8 mouse cellular contexts compared by ENCODE assay signal in the genomic region with DNA sequence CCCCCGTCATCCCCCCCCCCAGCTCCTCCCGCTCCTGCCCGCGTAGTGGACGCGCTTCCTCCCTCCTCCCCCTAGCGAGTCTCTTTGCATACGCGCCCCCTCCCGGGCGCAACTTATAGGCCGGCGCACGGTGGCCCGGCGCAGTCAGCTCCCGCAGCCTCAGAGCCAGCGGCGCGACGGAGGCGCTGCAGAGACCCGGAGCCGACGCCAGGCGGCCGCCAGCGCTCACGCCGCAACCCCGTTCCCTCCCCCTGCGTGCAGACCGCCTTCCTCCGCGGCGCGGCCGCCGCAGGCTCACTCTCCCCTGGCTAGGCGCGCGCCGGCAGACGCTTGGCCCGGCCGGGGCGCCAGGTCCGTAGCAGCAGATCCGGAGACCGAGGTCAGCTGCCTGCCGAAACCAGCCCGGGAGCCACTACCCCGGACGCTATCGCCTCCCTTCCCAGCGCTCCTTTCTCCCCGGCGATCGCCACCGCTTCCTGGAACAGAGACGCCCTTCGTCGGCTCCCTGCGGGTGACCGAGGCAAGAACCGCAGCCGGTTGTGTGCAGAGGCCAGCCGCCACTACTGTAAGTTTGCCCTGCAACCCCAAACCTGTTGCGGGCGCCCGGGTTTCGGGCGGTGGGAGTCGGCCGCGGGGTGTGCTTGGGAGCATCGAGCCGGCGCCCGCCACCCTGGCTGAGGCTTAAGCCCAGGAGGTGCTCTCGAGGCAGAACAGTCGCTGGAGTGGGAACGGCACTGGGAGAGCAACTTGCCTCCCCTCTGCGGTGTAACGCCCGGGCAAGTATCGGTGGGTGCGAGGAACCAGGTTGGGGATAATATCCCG. TPM values are rescaled to one million over a fixed set of nuclear protein-coding genes. Genes with fewer than 3 reads are reported as not detected.
DNase-seq lines count a peak whose midpoint lies in the region; ATAC-seq and TF ChIP-seq lines count a peak whose summit lies in the region.

A gene (plus strand): TSS at position 141 of the 822 bp plus-strand sequence.

- peak within 1 kb of the TSS; percentile 87 for H3K4me3 ChIP-seq in heart, embryonic 13.5 days
- H3K4me3 ChIP-seq in kidney, postnatal 0 days (replicated peaks; ENCODE audit: low read depth, low read length), result peak within 1 kb of the TSS; percentile 77
- H3K4me3 ChIP-seq in liver, embryonic 12.5 days, result peak within 1 kb of the TSS; percentile 71
- H3K4me3 ChIP-seq in stomach, embryonic 15.5 days (replicated peaks), result peak within 1 kb of the TSS; percentile 71

- peaks cover 69% of the 10 kb centered on the region for H3K4me1 ChIP-seq in heart, embryonic 13.5 days
- peaks cover 19% of the 10 kb centered on the region for H3K4me1 ChIP-seq in kidney, postnatal 0 days (replicated peaks; ENCODE audit: insufficient read depth, low read length)
- H3K4me1 ChIP-seq in liver, embryonic 12.5 days, result peaks cover 60% of the 10 kb centered on the region
- peaks cover 27% of the 10 kb centered on the region for H3K4me1 ChIP-seq in stomach, embryonic 15.5 days

- peak within 1 kb of the TSS; percentile 92 for H3K27ac ChIP-seq in heart, embryonic 13.5 days (replicated peaks)
- H3K27ac ChIP-seq in kidney, postnatal 0 days, result peak within 1 kb of the TSS; percentile 88
- peak within 1 kb of the TSS; percentile 80 for H3K27ac ChIP-seq in liver, embryonic 12.5 days
- H3K27ac ChIP-seq in stomach, embryonic 15.5 days, result peak within 1 kb of the TSS; percentile 93

- peak; percentile 95 for DNase-seq in CD4-positive, CD25-positive, alpha-beta regulatory T cell, adult 2 months (ENCODE audit: low read depth, low spot score)
- DNase-seq in brain, embryonic 18.5 days (ENCODE audit: low read depth, low spot score), result peak; percentile 88
- peak; percentile 85 for DNase-seq in fibroblast of lung, adult 2 months (ENCODE audit: low read depth)
- peak; percentile 97 for DNase-seq in kidney, postnatal 0 days (ENCODE audit: low spot score)
- peak; percentile 96 for DNase-seq in naive thymus-derived CD4-positive, alpha-beta T cell, adult 2 months (ENCODE audit: low read depth)

- under 1% methylated on average over 74 of the region's 89 CpGs for WGBS in heart, embryonic 13.5 days
- whole genome bisulfite sequencing in kidney, postnatal 0 days, result under 1% methylated on average over 80 of the region's 89 CpGs
- under 1% methylated on average over 88 of the region's 89 CpGs for WGBS in liver, embryonic 12.5 days (ENCODE audit: insufficient replicate concordance)
- under 1% methylated on average over 77 of the region's 89 CpGs for WGBS in stomach, embryonic 15.5 days

- peak within 1 kb of the TSS; percentile 85 for H3K4me2 ChIP-seq in heart, embryonic 13.5 days
- peak within 1 kb of the TSS; percentile 75 for H3K4me2 ChIP-seq in kidney, postnatal 0 days (ENCODE audit: low read length)
- peak within 1 kb of the TSS; percentile 89 for H3K4me2 ChIP-seq in liver, embryonic 12.5 days
- H3K4me2 ChIP-seq in stomach, embryonic 15.5 days, result peak within 1 kb of the TSS; percentile 83

- ATAC-seq in heart, embryonic 13.5 days (ENCODE audit: extremely low read depth, insufficient number of reproducible peaks, low FRiP score, low TSS enrichment), result peak; percentile 75
- peak; percentile 91 for ATAC-seq in kidney, postnatal 0 days (replicated peaks; ENCODE audit: low FRiP score, low read depth)
- ATAC-seq in liver, embryonic 12.5 days, result peak; percentile 88
- ATAC-seq in stomach, embryonic 15.5 days (ENCODE audit: insufficient read depth, low FRiP score, low read depth), result peak; percentile 93

- peaks cover 14% of the 10 kb centered on the region for H3K36me3 ChIP-seq in heart, embryonic 13.5 days
- H3K36me3 ChIP-seq in kidney, postnatal 0 days (ENCODE audit: insufficient read depth, low read length), result 0 out of 2 replicates have a peak, but pooled peaks cover 8% of the 10 kb centered on the region
- H3K36me3 ChIP-seq in liver, embryonic 12.5 days, result peaks cover 14% of the 10 kb centered on the region
- peaks cover 14% of the 10 kb centered on the region for H3K36me3 ChIP-seq in stomach, embryonic 15.5 days

- peak within 1 kb of the TSS; percentile 95 for H3K9ac ChIP-seq in heart, embryonic 13.5 days
- peak within 1 kb of the TSS; percentile 75 for H3K9ac ChIP-seq in kidney, postnatal 0 days (ENCODE audit: low read depth, low read length)
- peak within 1 kb of the TSS; percentile 75 for H3K9ac ChIP-seq in liver, embryonic 12.5 days
- H3K9ac ChIP-seq in stomach, embryonic 15.5 days, result peak within 1 kb of the TSS; percentile 87

- peak; percentile 76 for TF ChIP-seq CTCF in kidney, postnatal 0 days (IDR thresholded peaks at IDR 0.05; ENCODE audit: low read depth)

- no peaks in the 10 kb centered on the region for H3K27me3 ChIP-seq in heart, embryonic 13.5 days (replicated peaks)
- H3K27me3 ChIP-seq in kidney, postnatal 0 days (ENCODE audit: insufficient read depth, low read length), result no peaks in the 10 kb centered on the region
- H3K27me3 ChIP-seq in liver, embryonic 12.5 days (replicated peaks), result peaks cover 43% of the 10 kb centered on the region
- no peaks in the 10 kb centered on the region for H3K27me3 ChIP-seq in stomach, embryonic 15.5 days (replicated peaks)

- no peaks in the 10 kb centered on the region for H3K9me3 ChIP-seq in heart, embryonic 13.5 days
- no peaks in the 10 kb centered on the region for H3K9me3 ChIP-seq in kidney, postnatal 0 days (replicated peaks; ENCODE audit: low read length)
- no peaks in the 10 kb centered on the region for H3K9me3 ChIP-seq in liver, embryonic 12.5 days (replicated peaks)
- no peaks in the 10 kb centered on the region for H3K9me3 ChIP-seq in stomach, embryonic 15.5 days

RNA-seq across cellular contexts. Expression of the gene that starts here (rescaled TPM):
- polyA plus RNA-seq in heart, embryonic 13.5 days (2015; fragmentation: Nextera tagmentation; extraction: Ambion mirVana), result 4.0 TPM in 2 replicates
- 8.1 and 9.2 TPM in 2 replicates for polyA plus RNA-seq in kidney, postnatal 0 days (2015; fragmentation: Nextera tagmentation; extraction: Ambion mirVana)
- polyA plus RNA-seq in liver, embryonic 12.5 days (2016; fragmentation: Nextera tagmentation; extraction: Ambion mirVana), result 0.92 and 0.93 TPM in 2 replicates
- polyA plus RNA-seq in stomach, embryonic 15.5 days (2015; fragmentation: Nextera tagmentation; extraction: Ambion mirVana), result 7.2 and 7.9 TPM in 2 replicates

Comparison
In these comparisons a context has a peak if more than half of its experiments do, and no peak if none do; other contexts are left out.
1. Peak in every context shown above with its lines: DNase-seq, ATAC-seq, H3K4me3 ChIP-seq and H3K27ac ChIP-seq.
2. Peak in ATAC-seq, H3K4me3 ChIP-seq, H3K27ac ChIP-seq, H3K9ac ChIP-seq and H3K4me2 ChIP-seq in liver, embryonic 12.5 days; RNA of the gene not detected or under 1 TPM.